Mouse (Mus musculus): Measurements from ENCODE around the gene Plekhb2.

GRCm38 (mm10) chr1:34858671-34859070 is 8.9 kb downstream of the Plekhb2 start:
- TF ChIP-seq CTCF (conservative IDR thresholded peaks at IDR 0.05; ENCODE audit: low read length) (no peak), NANOG (IDR thresholded peaks at IDR 0.05; ENCODE audit: borderline replicate concordance, low read length) (no peak), POU5F1 (IDR thresholded peaks at IDR 0.05; ENCODE audit: borderline replicate concordance, low read length) (no peak)

Data from E14TG2a.4 (cell line).